Mouse (Mus musculus): ENCODE results near the gene Slc35f4.

Slc35f4 gene

DNA sequence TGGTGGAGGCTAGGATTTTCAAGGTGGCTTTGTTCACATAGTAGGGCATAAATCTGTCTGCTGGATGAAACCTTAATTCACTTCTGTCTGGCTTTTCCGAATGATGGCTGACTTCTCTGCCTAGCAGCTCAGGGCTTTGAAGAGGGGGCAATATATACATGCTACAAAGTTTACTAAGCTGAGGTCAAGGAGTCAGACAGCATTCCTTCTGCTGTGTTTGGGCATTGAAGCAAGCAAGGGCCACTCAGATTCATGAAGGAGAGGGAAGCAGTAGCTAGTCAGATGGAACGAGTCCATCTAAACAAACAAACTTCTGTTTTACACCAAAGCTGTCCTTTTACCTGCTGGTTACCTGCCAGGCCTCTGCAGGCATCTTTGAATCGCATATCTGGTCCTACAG, 248.2 kb downstream of the Slc35f4 start:
- no peak for DNase-seq

- DNase-seq, result no peak
Observed at GRCm38 (mm10) chr14:49275376-49275775, 250.5 kb downstream of the Slc35f4 start.

- no peak for DNase-seq
Observed at GRCm38 (mm10) chr14:49265286-49266002, 260.4 kb downstream of the Slc35f4 start.

All from cerebellum, adult 11 months (tissue).